Mouse (Mus musculus): Measurements from ENCODE around the gene Rnaseh2c. TPM values are rescaled to one million over a fixed set of nuclear protein-coding genes. Genes with fewer than 3 reads are reported as not detected.

Rnaseh2c gene
- total RNA-seq (2014; rRNA removed) (47.9 and 51.4 TPM in 2 replicates), polyA plus RNA-seq (2012; rRNA removed) (56.3 and 58.0 TPM in 2 replicates)

DNA sequence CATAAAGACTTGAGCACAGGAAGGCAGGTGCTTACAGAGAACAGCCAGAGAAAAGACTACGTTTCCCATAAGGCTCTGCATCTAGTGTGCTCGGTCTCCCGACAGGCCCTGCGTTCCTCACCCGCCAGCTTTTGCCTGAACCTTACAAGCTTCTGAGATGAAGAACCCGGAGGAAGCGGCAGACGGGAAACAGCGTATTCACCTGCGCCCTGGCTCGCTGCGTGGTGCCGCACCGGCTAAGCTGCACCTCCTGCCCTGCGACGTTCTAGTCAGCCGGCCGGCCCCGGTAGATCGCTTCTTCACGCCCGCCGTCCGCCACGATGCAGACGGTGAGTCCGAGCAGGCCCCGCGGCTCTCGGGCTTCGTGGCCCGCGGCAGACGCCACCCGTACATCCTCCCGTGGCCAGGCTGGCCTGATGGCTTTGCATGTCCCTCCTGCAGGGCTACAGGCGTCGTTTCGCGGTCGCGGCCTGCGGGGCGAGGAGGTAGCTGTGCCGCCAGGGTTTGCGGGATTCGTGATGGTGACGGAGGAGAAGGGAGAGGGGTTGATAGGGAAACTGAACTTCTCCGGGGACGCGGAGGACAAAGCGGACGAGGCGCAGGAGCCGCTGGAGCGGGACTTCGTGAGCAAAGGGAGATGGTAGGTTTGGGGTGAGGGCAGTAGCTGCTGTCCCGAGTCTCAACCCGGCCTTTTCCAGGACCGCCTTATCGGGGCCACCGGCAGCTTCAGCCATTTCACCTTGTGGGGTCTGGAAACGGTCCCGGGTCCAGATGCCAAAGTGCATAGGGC, at the start of gene Rnaseh2c:
Gene Rnaseh2c, plus strand, starts transcription at position 122 of the 790 bp plus-strand sequence.
- Histone ChIP-seq H3K27me3 (ENCODE audit: control insufficient read depth, insufficient read depth, low read length) (no peaks in the 10 kb centered on the region), H3K4me1 (ENCODE audit: control insufficient read depth, insufficient read depth, low read length) (peaks cover 11% of the 10 kb centered on the region), H3K36me3 (ENCODE audit: control insufficient read depth, insufficient read depth, low read length) (peaks cover 3% of the 10 kb centered on the region; the same call in 1 of the 2 replicates), H3K4me3 (ENCODE audit: insufficient read depth, low read depth, low read length) (peak within 1 kb of the TSS; percentile 78), H3K79me2 (ENCODE audit: control insufficient read depth, insufficient read depth, low read length) (no peaks in the 10 kb centered on the region), H3K9ac (ENCODE audit: low read depth, low read length) (peak within 1 kb of the TSS; percentile 87), H3K27ac (replicated peaks; ENCODE audit: insufficient read depth, low read depth, low read length) (peak within 1 kb of the TSS; percentile 27)
- under 1% methylated on average over 64 of the region's 64 CpGs for WGBS
- peak; percentile 89 for DNase-seq (ENCODE audit: extremely low read depth, low read depth, low spot score)
- TF ChIP-seq CTCF (IDR thresholded peaks at IDR 0.05; ENCODE audit: low read depth, low read length): no peak
- 0 out of 2 replicates have a peak, but pooled peaks have one; percentile 38 for TF ChIP-seq POLR2A (IDR thresholded peaks at IDR 0.05; ENCODE audit: extremely low read depth, insufficient read depth, low read length)

DNA sequence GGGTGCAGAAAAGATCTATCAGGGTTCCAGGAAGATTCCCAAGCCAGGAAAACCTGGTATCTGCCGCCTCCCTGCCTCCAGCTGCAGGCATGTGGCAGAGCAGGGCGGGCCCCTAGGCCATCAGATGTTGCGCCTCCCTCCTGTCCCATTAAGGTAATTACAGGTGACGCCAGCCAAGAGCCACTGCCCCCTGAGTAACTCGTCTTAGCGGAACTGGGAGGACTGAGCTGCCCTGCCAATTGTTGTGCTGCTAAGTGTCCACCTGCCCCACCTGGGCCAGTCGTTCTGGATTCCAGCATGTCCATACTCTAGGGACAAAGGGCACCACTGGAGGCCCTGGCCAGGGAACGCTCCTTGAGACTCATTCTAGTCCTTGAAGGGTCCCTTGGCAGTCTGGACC, 47.9 kb upstream of the Rnaseh2c start:
- no peak for TF ChIP-seq POLR2A (IDR thresholded peaks at IDR 0.05; ENCODE audit: extremely low read depth, insufficient read depth, low read length)
- TF ChIP-seq CTCF (IDR thresholded peaks at IDR 0.05; ENCODE audit: low read depth, low read length): no peak
- Histone ChIP-seq H3K4me1 (ENCODE audit: control insufficient read depth, insufficient read depth, low read length) (no peaks in the 10 kb centered on the region), H3K27me3 (ENCODE audit: control insufficient read depth, insufficient read depth, low read length) (peaks cover 5% of the 10 kb centered on the region; the same call in 1 of the 2 replicates), H3K9ac (ENCODE audit: low read depth, low read length) (no peak overlapping the region), H3K27ac (replicated peaks; ENCODE audit: insufficient read depth, low read depth, low read length) (no peak overlapping the region), H3K36me3 (ENCODE audit: control insufficient read depth, insufficient read depth, low read length) (no peaks in the 10 kb centered on the region), H3K4me3 (ENCODE audit: insufficient read depth, low read depth, low read length) (no peak overlapping the region), H3K79me2 (ENCODE audit: control insufficient read depth, insufficient read depth, low read length) (no peaks in the 10 kb centered on the region)
- DNase-seq (ENCODE audit: extremely low read depth, low read depth, low spot score): no peak
- WGBS: 82% methylated on average over 8 of the region's 8 CpGs

DNA sequence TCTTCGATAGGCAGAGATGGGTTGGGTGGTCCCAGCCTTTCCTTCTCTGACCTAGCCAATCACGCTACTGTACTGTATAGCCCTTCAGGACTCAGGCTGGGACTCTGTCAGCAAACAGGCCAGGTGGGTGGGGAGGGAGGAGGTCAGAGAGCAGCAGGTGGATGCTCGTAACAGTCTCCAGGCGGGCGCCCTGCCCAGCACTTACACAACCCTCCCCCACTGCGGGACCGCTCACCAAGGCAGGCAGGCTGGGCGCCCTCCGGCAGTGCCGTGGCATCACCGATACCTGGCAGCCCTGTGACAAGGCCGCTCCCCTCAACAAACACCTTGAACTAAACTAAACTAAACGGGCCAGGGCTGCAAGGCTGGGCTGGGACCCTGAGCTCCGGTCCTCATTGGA, 47.5 kb upstream of the Rnaseh2c start:
- Histone ChIP-seq H3K36me3 (ENCODE audit: control insufficient read depth, insufficient read depth, low read length) (no peaks in the 10 kb centered on the region), H3K9ac (ENCODE audit: low read depth, low read length) (no peak overlapping the region), H3K27ac (replicated peaks; ENCODE audit: insufficient read depth, low read depth, low read length) (no peak overlapping the region), H3K27me3 (ENCODE audit: control insufficient read depth, insufficient read depth, low read length) (peaks cover 8% of the 10 kb centered on the region; the same call in 1 of the 2 replicates), H3K79me2 (ENCODE audit: control insufficient read depth, insufficient read depth, low read length) (no peaks in the 10 kb centered on the region), H3K4me1 (ENCODE audit: control insufficient read depth, insufficient read depth, low read length) (no peaks in the 10 kb centered on the region), H3K4me3 (ENCODE audit: insufficient read depth, low read depth, low read length) (no peak overlapping the region)
- DNase-seq (ENCODE audit: extremely low read depth, low read depth, low spot score): no peak
- 77% methylated on average over 14 of the region's 14 CpGs for WGBS
- TF ChIP-seq POLR2A (IDR thresholded peaks at IDR 0.05; ENCODE audit: extremely low read depth, insufficient read depth, low read length): no peak
- no peak for TF ChIP-seq CTCF (IDR thresholded peaks at IDR 0.05; ENCODE audit: low read depth, low read length)

DNA sequence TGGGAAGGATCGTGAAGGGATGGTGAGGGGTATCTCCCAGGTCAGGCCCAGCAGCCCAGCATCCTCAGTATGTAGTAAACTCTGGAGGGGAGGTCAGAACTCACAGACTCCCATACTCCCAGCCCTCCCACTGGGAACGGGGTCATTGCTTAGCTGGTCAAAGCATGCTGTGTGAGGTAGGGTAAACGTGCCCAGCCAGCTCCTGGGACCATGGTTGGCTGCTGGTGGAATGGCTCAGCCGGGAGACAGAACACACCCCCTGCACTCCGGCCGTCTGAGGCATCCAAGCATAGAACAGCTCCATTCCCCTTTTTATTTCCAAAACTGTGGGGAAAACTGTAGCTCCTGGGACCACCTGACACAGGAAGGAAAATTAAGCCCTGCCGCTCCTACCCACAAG, 43.5 kb upstream of the Rnaseh2c start:
- no peak overlapping the region for H3K4me3 ChIP-seq (ENCODE audit: insufficient read depth, low read depth, low read length)
- H3K9ac ChIP-seq (ENCODE audit: low read depth, low read length): no peak overlapping the region
- no peak for TF ChIP-seq CTCF (IDR thresholded peaks at IDR 0.05; ENCODE audit: low read depth, low read length)
- TF ChIP-seq POLR2A (IDR thresholded peaks at IDR 0.05; ENCODE audit: extremely low read depth, insufficient read depth, low read length): no peak
- H3K27ac ChIP-seq (replicated peaks; ENCODE audit: insufficient read depth, low read depth, low read length): no peak overlapping the region
- peaks cover 6% of the 10 kb centered on the region for H3K4me1 ChIP-seq (ENCODE audit: control insufficient read depth, insufficient read depth, low read length)
- peaks cover 25% of the 10 kb centered on the region for H3K27me3 ChIP-seq (ENCODE audit: control insufficient read depth, insufficient read depth, low read length)
- 61% methylated on average over 7 of the region's 7 CpGs for WGBS
- H3K79me2 ChIP-seq (ENCODE audit: control insufficient read depth, insufficient read depth, low read length): no peaks in the 10 kb centered on the region
- no peaks in the 10 kb centered on the region for H3K36me3 ChIP-seq (ENCODE audit: control insufficient read depth, insufficient read depth, low read length)
- DNase-seq (ENCODE audit: extremely low read depth, low read depth, low spot score): no peak

DNA sequence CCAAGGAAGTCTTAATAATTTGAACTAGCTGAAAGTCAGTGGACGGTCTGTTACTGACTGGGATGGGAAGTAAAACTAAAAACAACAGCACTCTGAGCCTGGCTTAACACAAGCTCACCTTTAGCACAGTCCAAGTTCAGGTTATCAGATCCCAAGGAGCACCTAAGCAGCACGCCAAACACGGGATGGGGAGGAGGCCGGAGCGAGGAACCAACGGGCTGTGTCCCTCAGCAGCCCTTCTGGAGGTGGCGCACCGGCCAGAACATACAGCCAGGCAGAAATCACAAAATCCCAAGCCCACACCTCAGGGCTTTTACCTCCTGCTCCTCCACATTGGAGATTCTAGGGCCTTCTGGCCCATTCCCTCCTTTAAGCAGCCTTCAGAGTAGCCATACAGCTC, 42.9 kb upstream of the Rnaseh2c start:
- TF ChIP-seq CTCF (IDR thresholded peaks at IDR 0.05; ENCODE audit: low read depth, low read length) (no peak), POLR2A (IDR thresholded peaks at IDR 0.05; ENCODE audit: extremely low read depth, insufficient read depth, low read length) (no peak)
- H3K27ac ChIP-seq (replicated peaks; ENCODE audit: insufficient read depth, low read depth, low read length): no peak overlapping the region

DNA sequence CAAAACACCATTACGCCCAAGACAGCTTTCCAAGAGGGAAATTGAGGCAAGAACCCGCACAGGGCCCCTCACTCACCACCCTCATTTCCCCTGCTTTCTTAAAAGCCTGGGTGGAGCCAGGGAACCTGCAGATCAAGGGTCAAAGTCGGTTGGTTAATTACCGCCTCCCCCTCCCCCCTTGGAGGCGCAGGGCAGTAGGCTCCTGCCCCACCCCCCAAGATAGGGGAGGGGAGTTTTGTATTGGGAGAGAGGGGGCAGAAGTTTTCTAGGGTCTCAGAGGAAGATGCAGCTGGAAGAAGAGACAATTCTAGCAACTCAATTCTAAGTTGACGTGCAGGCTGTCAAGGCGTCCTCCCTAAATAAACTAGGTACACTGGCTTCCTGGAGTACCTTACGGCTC, 42.4 kb upstream of the Rnaseh2c start:
- Histone ChIP-seq H3K27ac (replicated peaks; ENCODE audit: insufficient read depth, low read depth, low read length) (no peak overlapping the region), H3K79me2 (ENCODE audit: control insufficient read depth, insufficient read depth, low read length) (no peaks in the 10 kb centered on the region), H3K9ac (ENCODE audit: low read depth, low read length) (no peak overlapping the region), H3K4me1 (ENCODE audit: control insufficient read depth, insufficient read depth, low read length) (peaks cover 6% of the 10 kb centered on the region), H3K4me3 (ENCODE audit: insufficient read depth, low read depth, low read length) (no peak overlapping the region), H3K27me3 (ENCODE audit: control insufficient read depth, insufficient read depth, low read length) (peaks cover 25% of the 10 kb centered on the region), H3K36me3 (ENCODE audit: control insufficient read depth, insufficient read depth, low read length) (no peaks in the 10 kb centered on the region)
- WGBS: 38% methylated on average over 8 of the region's 8 CpGs
- DNase-seq (ENCODE audit: extremely low read depth, low read depth, low spot score): no peak
- no peak for TF ChIP-seq CTCF (IDR thresholded peaks at IDR 0.05; ENCODE audit: low read depth, low read length)
- TF ChIP-seq POLR2A (IDR thresholded peaks at IDR 0.05; ENCODE audit: extremely low read depth, insufficient read depth, low read length): no peak

More for the DNA sequence above, 42.9 kb upstream of the Rnaseh2c start:
- Histone ChIP-seq H3K79me2 (ENCODE audit: control insufficient read depth, insufficient read depth, low read length) (no peaks in the 10 kb centered on the region), H3K4me3 (ENCODE audit: insufficient read depth, low read depth, low read length) (no peak overlapping the region), H3K4me1 (ENCODE audit: control insufficient read depth, insufficient read depth, low read length) (peaks cover 6% of the 10 kb centered on the region), H3K9ac (ENCODE audit: low read depth, low read length) (no peak overlapping the region), H3K36me3 (ENCODE audit: control insufficient read depth, insufficient read depth, low read length) (no peaks in the 10 kb centered on the region), H3K27me3 (ENCODE audit: control insufficient read depth, insufficient read depth, low read length) (peaks cover 25% of the 10 kb centered on the region)
- DNase-seq (ENCODE audit: extremely low read depth, low read depth, low spot score): no peak
- WGBS: 66% methylated on average over 8 of the region's 8 CpGs

All from liver, adult 2 months (tissue).